Mouse (Mus musculus) spleen, embryonic (tissue): Measurements from ENCODE around the gene C2cd2.
"Not testable (repeated sequence)": the region's sequence is repeated elsewhere in the genome, so short reads cannot be mapped to it uniquely, and the experiment has no call there.

Experiments used
- CTCF ChIA-PET: fragments of 350-600 bp; sonication (Branson Sonifier 250); formaldehyde crosslinking; loops from one replicate; lab custom pipeline; 2022; lab: Charles Lee

C2cd2 gene

GRCm38 (mm10) chr16:97962151-97962948, at the start of gene C2cd2, which contains the start of gene Zbtb21:
Gene C2cd2 (minus strand): TSS chr16:97962598.
Gene Zbtb21 (minus strand): TSS chr16:97962622.
- CTCF ChIA-PET = interaction anchor here (0.6 kb wide), 1 partner anchor 112 kb away, joined by 3 read pairs; no protein-coding TSS in a partner anchor

DNA sequence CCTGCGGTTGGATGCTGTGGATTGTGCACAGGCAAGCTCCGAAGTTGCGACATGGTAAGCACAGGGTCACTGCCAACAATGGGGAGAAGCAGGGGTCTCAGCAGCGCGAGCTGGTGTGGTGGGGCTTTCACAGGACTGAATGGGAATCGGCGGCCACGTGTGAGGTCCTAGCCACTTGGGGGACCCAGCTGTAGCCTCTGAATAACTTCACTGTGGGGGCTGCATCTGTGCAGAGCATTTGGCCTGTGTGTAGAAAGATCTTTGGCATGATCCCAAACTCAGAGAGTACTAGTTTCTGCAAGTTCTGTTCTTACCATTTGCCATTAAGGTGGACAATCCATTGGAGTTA, 35.0 kb upstream of the C2cd2 start:
- CTCF ChIA-PET = interaction anchor here (0.6 kb wide), 1 partner anchor 30 kb away, joined by 5 read pairs; no protein-coding TSS in a partner anchor

DNA sequence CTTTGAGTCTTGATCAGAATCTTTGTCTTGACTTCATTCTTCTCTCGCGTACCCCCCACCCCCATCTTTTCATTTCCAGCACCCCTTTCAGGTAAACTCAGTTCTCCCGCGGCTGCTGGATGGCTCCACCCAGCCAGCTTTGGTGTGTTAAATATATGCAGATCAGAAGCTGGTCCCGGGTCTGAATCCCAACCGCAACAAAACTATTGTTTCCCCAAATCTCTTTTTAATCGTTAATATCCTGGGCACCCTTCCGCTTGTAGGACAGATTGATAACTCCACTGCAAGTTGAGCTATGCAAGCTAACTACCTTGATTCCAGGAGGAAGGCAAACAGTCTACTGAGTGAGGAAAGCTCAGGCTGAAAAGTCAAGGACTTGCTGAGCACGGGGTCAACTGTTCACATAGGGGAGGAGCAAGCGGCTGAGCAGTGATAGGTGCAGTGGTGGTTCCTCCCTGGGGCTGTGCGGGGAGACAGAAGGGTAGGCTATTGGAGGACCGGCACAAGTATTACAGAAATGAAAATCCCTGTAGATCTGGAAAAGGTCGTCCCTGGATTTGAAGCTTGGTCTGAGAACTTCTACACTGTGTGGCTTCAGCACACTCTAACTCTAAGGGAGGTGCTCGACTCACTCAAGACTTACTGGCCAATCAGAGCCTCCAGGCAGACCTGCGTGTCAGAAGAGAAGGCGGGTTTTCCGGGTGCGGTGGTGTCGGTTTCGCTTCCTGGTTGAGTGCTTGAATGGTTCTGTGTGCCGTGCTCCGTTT, 34.4 kb upstream of the C2cd2 start, which contains the start of gene B230307C23Rik:
TSS of gene B230307C23Rik (plus strand) at position 700 of the 767 bp plus-strand sequence.
- CTCF ChIA-PET = interaction anchor here (0.6 kb wide), 1 partner anchor 30 kb away, joined by 5 read pairs; no protein-coding TSS in a partner anchor

- CTCF ChIA-PET = no interaction called here
Observed at GRCm38 (mm10) chr16:97995849-97996615, 33.6 kb upstream of the C2cd2 start.

GRCm38 (mm10) chr16:97992477-97992876, 30.1 kb upstream of the C2cd2 start:
- CTCF ChIA-PET = not testable (repeated sequence)

GRCm38 (mm10) chr16:97991517-97991916, 29.1 kb upstream of the C2cd2 start:
- CTCF ChIA-PET = no interaction called here

DNA sequence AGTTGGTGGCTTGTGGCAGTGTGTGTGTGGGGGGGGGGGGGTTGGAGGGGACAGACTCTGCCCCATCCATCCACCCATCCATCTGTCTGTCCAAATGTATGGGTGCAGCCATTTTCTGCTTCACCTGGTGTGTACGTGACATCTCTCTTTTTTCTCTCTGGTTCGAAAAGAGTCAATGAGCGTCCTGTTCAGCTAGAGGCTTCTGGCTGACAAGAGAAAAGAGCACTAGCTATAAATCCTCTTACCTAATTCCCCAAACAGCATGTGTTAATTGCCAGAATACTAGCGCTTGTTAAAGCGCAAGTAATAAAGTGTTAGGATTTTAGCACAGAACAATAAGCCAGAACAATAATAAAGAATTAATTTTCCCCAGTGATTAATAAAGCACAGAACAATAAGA, 22.2 kb upstream of the C2cd2 start:
- CTCF ChIA-PET = no interaction called here

DNA sequence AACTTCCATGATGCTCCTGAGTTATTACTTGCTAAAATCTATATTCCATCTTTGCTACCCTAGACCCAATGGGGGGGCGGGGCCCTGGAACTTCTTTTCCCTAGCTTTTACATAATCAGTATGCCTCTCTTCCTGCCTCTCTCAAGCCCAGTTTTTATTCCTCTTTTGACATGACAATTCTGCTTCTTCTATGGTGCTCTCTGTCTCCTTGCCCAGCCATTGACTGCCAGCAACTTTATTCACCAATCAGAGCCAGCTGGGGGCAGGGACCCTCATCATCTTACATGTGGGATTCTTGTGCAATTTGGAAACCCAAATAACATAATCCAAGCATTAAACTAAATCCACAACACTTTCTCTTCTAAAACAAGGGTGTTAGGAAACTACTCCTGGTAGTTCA, 19.0 kb upstream of the C2cd2 start:
- CTCF ChIA-PET = no interaction called here

- CTCF ChIA-PET = no interaction called here
Observed at GRCm38 (mm10) chr16:97977722-97978121, 15.3 kb upstream of the C2cd2 start.

- CTCF ChIA-PET = no interaction called here
Observed at GRCm38 (mm10) chr16:97977277-97977676, 14.9 kb upstream of the C2cd2 start.

GRCm38 (mm10) chr16:97963956-97964540, 1.6 kb upstream of the C2cd2 start:
- CTCF ChIA-PET = no interaction called here

DNA sequence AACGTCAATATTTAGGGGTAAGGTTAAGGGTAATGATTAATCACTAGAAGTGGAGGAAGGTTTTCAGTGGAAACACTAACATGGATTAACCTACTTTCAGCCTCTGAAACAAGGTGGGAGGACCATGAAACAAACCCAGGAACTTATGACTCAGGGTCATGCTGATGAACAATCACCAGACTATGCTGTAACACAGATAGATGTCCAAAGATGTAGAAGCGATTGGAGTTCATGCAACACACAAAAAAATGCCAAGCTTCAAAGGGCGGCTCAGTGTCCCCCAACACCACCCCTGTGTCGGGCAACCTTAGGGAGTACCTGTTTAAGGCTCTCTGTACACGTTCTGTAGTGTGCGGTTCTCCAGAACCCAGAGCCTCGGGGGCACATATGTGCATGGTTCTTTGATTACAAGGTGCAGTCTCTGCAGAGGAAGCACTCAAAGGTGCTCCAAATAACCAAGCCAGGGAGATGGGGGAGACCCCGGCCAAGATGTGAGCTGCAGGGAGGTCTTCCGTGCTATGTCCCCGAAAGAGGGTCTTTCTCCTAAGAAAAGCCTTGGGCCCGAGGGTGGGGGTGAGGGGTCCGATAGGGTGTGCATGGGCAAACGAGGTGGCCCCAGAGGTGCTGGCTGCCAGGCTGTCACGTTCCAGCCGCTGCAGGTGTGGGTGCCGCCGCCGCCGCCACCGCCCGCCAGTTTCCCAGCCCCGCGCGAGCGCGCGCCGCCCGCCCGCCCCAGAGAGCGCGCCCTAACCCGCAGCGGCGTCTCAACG, 832 bp downstream of the C2cd2 start:
- CTCF ChIA-PET = no interaction called here

GRCm38 (mm10) chr16:97960348-97960747, 2.0 kb downstream of the C2cd2 start:
- CTCF ChIA-PET = no interaction called here

DNA sequence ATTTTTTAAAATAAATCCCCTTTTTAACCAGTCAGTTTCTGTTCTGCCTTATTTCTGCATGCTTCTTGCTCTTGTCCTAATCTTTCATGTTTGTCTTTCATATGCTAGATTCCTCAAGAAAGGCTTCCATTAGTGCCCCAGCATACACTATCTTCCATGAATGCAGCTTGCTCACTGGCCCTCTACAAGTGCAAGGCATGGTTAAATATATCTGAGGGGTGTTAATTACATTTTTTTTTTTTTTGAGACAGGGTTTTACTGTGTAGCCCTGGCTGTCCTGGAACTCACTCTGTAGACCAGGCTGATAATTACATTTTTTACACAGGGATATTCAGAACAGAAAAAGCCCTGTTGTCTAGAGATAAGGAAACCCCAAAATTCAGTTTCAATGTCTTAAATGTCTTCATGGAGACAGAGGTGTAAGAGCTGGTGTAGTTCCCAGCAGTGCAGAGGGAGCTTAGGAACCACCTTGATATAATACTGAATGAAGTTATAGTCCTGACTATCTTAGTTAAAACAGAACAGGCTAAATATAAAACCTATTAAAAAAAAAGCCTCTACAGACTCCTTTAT, 3.9 kb downstream of the C2cd2 start:
- CTCF ChIA-PET = no interaction called here

GRCm38 (mm10) chr16:97957626-97958025, 4.8 kb downstream of the C2cd2 start:
- CTCF ChIA-PET = no interaction called here

DNA sequence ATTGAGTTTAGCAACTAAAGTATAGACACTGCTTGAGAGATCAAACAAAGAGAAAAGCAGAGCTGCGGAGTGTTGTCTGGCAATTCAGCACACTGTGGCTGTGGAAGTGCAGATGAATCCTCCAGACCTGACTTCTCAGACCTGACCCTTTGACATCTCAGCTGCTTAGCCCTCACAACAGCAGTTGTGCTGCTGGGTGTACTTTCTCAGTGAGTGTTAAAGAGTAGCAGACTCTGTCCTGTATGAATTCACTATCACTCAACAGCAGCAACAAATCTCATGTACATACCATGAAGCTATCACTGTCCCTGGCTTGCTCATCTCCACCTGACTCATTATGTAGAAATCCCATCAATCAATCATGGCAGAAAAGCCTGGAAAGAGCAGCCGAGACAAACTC, 6.4 kb downstream of the C2cd2 start:
- CTCF ChIA-PET = no interaction called here

DNA sequence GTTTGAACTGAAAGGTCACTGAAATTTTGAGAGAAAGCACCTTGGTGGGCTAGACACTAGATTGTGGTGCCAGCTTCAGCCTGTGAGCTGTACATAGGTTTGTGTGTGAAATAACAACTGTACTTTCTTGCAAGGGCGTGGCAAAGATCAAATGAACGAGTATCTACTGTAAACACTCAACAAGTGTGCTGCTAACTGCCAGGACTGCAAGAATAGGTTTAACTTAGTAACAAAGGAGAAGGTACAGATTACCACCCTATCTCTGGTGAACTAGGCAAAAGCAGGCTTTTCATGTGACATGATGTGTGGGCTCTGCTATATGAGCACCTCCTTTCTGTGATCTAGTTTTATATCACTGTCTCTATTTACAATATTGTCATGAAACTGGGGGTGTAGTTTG, 9.1 kb downstream of the C2cd2 start:
- CTCF ChIA-PET = no interaction called here

DNA sequence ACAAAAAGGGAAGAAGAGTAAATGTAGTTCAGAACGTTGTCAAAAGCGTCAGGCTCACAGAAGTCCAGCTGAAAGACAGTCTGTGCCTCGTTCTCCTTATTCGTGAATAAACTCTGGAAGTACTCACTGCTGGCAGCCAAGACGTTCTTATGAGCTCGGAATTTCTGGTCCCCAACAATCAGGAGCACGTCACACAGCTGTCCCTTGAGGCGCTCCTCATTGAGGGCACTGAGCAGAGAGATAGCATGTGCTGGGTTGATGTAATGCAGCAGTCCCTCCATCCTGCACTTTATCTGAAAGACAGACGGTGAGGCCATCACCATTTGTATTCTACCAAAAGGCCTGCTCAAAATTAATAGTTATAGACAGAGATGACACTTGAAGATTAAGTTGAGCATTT, 9.6 kb downstream of the C2cd2 start:
- CTCF ChIA-PET = no interaction called here

DNA sequence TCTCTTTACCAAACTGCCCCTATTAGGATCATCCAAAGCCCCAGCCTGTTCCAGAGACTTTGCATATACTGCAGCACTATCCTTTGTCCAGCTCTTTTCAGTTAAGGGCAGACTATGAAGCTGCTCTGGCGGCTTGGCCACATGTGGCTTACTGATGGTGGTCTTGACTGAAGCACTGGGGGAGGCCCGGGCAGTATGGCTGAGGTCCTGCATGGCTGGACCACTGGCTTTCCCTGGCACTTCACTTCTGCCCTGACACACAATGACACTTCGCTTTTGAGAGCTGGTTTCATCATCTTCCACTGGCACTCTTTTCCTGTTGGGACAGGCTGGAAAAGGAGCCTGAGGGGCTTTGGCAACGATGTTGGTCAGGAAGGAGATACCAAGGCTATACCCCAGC, 10.0 kb downstream of the C2cd2 start:
- CTCF ChIA-PET = interaction anchor here (0.5 kb wide), 1 partner anchor 53 kb away, joined by 9 read pairs; no protein-coding TSS in a partner anchor

- CTCF ChIA-PET = no interaction called here
Observed at GRCm38 (mm10) chr16:97950061-97950460, 12.3 kb downstream of the C2cd2 start.
